Mouse (Mus musculus) embryonic fibroblast, embryonic 13.5 days (primary cell): ENCODE data around the gene Cacna2d3.

Experiments used
- CTCF ChIP-seq: IDR thresholded peaks from 2 replicates; pipeline ENCODE4 v1.5.1; 2011; ENCODE audit warnings: mild to moderate bottlenecking, control low read depth, low read length, moderate library complexity, borderline replicate concordance; ENCODE audit not compliant: insufficient read depth
- POLR2A ChIP-seq: IDR thresholded peaks from 2 replicates; pipeline ENCODE4 v1.6.1; 2011; ENCODE audit warnings: low read depth, mild to moderate bottlenecking, control low read depth, low read length, moderate library complexity

GRCm38 (mm10) chr14:29225754-29226365 is 495.8 kb downstream of the Cacna2d3 start:
- TF ChIP-seq CTCF (no peak), POLR2A (no peak)
